Mouse (Mus musculus): ENCODE results near the gene Far2.
A peak's percentile ranks its signal among the peaks of the same experiment; 100 is the strongest.

Far2 gene

GRCm38 (mm10) chr6:148046881-148047649 lies at the start of gene Far2:
Gene Far2 (plus strand): TSS chr6:148047259.
- no peak for DNase-seq (ENCODE audit: low spot score in 2 of 2)

DNA sequence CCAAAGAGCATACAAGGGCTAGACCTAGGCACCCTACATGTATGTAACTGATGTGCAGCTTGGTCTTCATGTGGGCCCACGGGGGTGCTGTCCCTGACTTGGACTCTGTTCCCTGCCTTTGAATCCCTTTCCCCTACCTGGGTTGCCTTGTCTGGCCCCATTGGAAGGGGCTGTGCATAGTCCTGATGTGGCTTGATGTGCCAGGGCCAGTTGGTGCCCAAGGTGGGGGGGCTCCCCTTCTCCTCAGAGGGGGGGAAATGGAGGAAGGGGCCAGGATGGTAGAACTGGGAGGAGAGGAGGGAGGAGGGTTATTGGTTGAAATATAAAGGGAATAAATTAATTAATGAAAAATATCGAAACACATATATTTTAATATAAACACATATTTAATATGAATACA lies 46.6 kb upstream of the Far2 start:
- DNase-seq (ENCODE audit: low spot score in 2 of 2), result no peak

GRCm38 (mm10) chr6:148001071-148001470 lies 46.0 kb upstream of the Far2 start:
- DNase-seq (ENCODE audit: low spot score in 2 of 2), result no peak

GRCm38 (mm10) chr6:148006118-148006837 lies 40.8 kb upstream of the Far2 start:
- no peak for DNase-seq (ENCODE audit: low spot score in 2 of 2)

DNA sequence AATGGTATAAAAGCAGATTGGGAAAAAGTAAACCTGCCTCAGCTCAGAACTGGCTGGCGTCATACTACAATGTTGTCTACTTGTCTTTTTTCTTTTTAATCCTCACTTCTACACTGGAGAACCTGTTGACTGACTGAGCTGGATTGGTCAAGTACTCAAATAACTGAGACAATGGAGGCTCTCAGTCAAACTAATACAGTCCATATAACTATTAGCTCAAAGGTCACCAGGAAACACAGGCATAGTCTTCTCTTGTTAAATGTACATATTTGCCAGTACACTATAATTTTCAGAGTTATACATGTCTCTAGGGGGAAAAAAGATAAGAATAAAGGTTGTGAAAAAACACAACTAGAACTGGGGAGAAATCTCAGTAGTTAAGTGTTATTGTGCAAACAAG lies 6.3 kb upstream of the Far2 start:
- no peak for DNase-seq (ENCODE audit: low spot score in 2 of 2)

GRCm38 (mm10) chr6:148047650-148047988 lies 560 bp downstream of the Far2 start:
- no peak for DNase-seq (ENCODE audit: low spot score in 2 of 2)

DNA sequence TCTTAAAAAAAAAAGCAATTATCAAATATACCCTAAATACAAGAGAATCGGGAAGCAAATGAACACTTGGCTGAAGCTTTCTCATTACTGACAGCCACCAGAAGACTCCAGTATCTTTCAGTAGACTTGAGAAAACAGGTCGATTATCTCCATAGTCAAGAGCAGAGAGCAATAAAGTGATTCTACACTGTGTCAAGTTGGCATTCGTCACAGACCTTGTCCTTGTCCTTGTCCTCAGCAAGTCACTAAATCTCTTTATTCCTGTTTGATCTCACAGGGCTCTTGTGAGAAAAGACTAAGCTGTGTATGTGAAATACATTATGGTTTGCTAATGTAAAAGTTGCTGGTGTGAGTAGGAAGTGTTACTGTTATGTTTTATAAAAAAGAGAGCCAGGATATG lies 16.1 kb downstream of the Far2 start:
- DNase-seq (ENCODE audit: low spot score in 2 of 2), result no peak

DNA sequence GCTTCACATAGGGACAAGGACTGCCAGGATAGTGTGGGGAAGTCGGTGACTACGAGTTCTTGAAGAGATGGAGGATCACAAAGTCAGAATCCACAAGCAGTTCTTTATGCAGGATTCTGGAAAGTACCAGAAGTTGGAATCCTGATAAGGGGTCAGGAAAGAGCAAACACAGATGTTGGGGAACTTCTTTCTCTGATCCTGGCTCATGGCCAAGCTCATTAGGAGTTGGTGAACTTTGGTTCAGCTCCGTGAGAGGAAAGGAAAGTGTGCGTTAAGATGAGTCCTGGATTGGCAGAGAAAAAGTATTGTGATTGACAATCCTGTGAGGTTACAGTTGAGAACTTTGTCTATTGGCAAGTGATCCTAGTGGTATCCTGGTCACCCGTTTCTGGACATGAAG lies 19.2 kb downstream of the Far2 start:
- DNase-seq (ENCODE audit: low spot score in 2 of 2), result no peak

GRCm38 (mm10) chr6:148068786-148069185 lies 21.7 kb downstream of the Far2 start:
- DNase-seq (ENCODE audit: low spot score in 2 of 2), result no peak

- DNase-seq (ENCODE audit: low spot score in 2 of 2), result no peak
Measured at GRCm38 (mm10) chr6:148073599-148073998, 26.5 kb downstream of the Far2 start.

DNA sequence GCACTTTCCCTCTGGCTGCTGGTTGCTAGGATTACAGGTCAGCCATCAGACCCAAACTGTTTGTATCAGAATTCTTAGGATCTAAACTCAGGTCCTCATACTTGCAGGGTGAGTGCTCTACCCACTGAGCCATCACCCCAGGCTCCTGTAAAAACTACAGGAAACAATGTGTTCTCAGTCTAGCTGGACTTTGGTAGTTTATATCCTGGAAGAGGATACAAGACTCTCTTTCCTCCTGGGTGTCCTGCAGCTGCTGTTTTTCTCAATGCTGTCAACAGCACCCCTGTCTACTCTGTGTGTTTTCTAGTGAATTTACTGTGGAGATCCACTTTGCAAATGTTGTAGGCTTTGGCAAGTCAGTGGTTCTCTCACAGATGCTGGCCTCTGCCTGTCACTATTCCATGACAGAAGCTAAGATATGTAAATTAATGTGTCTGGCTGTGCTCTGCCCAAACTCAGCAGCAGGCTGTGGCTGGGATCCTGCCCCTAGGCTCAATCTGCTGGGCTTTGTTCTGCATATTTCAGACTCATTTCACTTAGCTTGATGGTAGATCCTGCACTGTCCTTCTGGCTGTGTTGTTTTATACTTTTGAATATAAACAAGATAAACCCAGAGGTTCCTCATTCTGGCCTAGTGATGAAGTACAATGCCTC lies 27.3 kb downstream of the Far2 start:
- no peak for DNase-seq (ENCODE audit: low spot score in 2 of 2)

DNA sequence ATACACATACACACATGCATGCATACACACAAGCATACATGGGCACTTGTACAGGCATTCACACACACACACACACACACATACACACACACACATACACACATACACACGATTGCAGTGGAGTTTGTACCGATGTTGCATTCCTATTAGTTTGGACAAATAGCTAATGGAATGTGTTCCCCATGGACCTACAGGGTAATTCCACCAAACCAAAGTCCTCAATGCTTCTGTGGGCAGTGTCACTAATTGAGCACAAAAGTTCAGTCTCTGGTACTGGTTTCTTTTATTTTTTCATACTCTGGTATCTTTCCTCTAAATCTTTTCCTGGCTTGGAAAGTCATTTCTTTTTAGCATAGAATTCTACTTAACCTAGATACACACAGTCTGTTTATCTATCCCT lies 36.8 kb downstream of the Far2 start:
- DNase-seq (ENCODE audit: low spot score in 2 of 2), result no peak

DNA sequence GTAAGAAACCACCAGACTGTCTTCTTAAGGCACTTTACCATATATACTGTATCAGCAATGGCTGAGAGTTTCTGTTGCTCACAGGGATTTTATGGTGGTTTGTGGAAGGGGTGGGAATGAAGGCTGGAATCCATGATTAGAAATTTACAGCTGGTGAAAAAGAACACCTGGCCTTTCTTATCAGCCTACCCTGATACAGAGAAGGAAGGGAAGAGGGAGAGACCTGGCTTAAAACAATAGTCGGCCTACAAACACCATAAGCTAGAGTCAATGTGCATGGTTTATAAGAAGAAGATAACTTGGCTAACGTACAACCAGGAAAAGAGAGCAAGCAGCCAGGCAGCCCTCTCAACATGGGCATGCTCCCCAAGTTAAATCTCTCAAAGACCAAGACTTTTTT lies 37.3 kb downstream of the Far2 start:
- DNase-seq (ENCODE audit: low spot score in 2 of 2), result no peak

GRCm38 (mm10) chr6:148097039-148097438 lies 50.0 kb downstream of the Far2 start:
- DNase-seq (ENCODE audit: low spot score in 2 of 2), result no peak

DNA sequence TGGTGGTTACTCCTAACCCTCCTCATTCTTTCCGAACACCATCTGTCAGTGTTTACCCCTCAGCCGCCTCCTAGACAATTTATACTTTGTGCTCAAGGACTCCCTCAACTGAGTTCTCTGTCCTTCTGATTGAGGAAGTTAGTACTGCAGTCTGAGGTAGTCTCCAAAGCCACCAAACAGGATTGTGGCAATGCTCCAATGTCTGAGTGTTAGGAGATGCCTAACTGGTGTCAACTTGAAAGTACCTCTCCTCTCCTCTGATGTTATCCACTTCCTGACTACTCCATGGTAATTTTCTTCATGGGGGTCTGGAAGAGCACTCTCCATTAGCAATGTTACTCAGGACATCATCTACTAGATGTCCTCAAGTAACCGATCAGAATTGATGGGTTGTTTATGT lies 54.9 kb downstream of the Far2 start:
- DNase-seq (ENCODE audit: low spot score in 2 of 2), result no peak

DNA sequence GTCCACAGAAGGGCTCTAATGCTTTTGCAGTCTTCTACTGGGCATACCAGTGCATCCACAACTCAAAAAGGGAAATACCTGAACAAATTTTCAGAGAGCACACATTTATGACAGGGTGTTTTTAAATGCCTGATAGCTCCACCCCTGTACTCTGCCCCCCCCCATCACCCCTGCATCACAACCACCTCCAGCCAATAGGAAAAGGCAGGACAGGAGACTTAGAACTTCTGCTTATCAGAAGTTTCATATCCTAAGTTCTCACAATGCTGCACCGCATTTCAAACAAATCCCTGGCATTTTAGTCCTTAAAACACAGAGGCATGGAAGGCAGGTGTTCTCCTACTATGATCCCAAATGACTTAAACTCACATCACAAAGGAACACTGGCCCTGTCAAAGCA lies 55.4 kb downstream of the Far2 start:
- DNase-seq (ENCODE audit: low spot score in 2 of 2), result no peak

DNA sequence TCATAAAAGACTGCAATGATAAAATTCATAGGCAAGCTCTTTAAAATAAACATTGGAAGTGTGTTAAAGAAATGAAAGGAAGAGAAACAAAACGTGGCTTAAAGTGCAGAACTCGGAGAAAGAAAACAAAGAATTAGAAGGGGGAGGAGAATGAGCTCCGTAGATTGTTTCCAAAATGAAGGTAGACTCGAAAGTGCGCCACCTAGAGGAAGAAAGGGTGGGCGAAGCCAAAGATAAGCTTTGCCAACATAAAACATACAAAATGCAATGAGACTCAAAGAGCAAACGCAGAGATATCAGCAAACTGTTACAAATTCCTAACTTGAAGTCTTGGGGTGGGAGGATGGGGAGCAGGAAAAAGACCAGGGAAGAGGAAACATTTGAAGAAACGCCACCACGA lies 57.2 kb downstream of the Far2 start:
- peak in 1 of 2 experiments; percentile 7 for DNase-seq (ENCODE audit: low spot score in 2 of 2)

GRCm38 (mm10) chr6:148105722-148106268 lies 58.7 kb downstream of the Far2 start:
- DNase-seq (ENCODE audit: low spot score in 2 of 2), result no peak

DNA sequence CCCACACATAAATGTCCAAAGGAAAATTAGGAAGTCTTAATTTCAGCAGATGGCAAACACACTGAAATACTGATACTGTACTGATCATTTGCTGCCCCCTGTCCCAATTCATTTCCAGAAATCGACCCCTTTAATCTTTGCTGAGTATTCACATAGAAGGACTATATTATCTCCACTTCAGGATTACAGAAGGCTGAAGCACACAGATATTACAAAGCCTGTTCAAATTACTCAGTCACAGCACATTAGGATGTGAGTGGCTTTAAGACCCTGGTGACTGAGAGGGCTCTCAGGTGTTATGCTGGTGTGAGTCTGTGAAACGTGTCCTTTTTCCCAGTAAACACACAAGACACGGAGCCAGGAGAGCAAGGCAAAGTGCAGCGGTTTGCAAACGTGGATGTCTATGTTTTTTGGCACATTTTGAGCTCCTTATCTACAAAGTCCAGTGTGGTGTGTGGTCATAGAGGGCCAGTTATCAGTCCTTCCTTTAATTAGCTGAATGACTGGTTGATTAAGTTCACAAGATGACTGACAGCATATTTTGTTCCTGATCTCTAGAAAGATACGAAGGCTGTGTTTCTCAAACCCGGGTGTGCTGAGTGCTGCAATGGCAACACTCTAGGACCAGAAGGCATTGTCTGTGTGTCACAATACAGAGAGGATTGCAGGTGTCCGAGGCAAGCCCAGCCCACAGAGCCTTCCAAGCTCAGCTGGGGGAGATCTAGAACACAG lies 61.8 kb downstream of the Far2 start:
- no peak for DNase-seq (ENCODE audit: low spot score in 2 of 2)

DNA sequence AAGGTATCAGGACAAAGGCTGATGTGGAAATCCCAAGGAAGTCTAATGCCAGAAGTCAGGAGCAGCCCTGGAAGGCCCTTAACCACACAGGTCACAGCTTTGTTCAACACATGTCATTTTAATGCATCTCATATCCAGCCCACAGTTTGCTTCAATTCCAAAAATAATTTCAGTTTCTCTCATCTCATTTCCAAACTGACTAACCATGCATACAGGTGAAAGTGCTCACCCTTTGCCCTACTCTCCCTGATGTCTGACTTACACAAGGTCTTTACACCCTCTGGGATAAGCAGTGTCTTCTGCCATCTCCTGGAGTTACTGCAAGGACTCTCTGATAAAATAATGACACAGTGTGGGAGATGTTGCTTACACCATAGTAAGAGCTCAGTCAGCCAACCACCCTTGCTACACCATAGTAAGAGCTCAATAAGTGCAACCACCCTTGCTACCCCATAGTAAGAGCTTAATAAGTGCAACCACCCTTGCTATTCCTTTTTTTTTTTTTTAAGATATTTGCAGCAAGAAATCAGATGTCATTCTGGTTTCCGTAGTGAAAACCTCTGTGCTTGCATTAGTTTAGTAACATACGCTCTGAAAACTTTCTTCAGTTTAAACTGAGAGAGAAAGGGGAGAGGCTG lies 64.1 kb downstream of the Far2 start:
- DNase-seq (ENCODE audit: low spot score in 2 of 2), result no peak

DNA sequence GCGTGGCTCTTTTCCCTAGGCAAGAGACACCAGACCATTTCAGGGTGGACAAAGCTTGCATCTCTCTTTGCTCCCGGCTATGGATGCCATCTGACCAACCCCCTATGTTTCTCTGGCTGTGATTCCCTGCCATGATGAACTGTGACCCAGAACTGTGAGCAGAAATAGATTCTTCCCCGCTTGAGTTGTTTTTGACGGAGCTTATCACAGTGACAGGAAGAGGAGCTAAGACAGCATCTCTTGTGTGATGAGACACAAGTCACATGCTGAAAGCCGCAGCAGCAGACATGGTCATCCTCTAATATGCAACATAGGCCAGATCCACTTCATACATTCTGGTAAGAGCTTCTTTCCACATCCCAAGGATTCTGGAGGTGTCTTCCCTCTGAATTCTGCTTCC lies 69.3 kb downstream of the Far2 start:
- no peak for DNase-seq (ENCODE audit: low spot score in 2 of 2)

GRCm38 (mm10) chr6:148116907-148117306 lies 69.8 kb downstream of the Far2 start:
- no peak for DNase-seq (ENCODE audit: low spot score in 2 of 2)
